Mouse (Mus musculus) megakaryocyte, embryonic 14.5 days (primary cell): ENCODE results near the gene Ccdc162.

ENCODE experiments used
- FLI1 ChIP-seq: IDR thresholded peaks from 2 replicates; pipeline ENCODE4 v1.6.1; 2012; ENCODE audit warnings: low read length, inconsistent platforms, mixed read lengths
- GATA1 ChIP-seq: IDR thresholded peaks from 3 replicates; pipeline ENCODE4 v1.6.1; 2012; ENCODE audit warnings: mixed read lengths, low read length, inconsistent platforms, borderline replicate concordance

DNA sequence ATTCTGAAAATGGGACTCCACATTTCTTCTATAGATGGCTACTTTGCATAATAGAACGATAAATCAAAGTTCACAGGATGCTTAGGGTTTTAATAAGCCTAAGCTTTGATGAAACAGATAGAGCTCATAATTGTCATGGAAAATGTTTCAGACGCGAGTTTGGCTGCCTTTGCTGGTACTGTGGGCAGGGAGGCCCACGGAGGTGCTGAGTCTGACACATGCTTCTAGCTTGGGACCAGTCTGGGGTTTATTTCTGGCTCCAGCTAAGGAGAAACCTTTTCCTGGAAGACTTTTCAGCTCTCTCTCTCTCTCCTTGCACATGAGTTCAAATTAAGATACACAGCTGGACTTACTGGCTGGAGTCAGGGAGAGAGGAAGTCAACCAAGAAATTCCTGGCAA is 144.2 kb downstream of the Ccdc162 start:
- TF ChIP-seq GATA1 (no peak), FLI1 (no peak)
